Mouse (Mus musculus) gastrocnemius, postnatal 14 days (tissue): Measurements from ENCODE around the gene Scn3b. TPM values are rescaled to one million over a fixed set of nuclear protein-coding genes. Genes with fewer than 3 reads are reported as not detected.
A peak's percentile ranks its signal among the peaks of the same experiment; 100 is the strongest.

Experiments used
- DNase-seq: peaks from one replicate; pipeline ENCODE4 v3.0.0; 2021; ENCODE audit warnings: mixed read lengths
- intact Hi-C: fragments of 180-260 bp; cut with DNase I; formaldehyde crosslinking; loops from one replicate; pipeline ENCODE4 v1.15.1; 2025; ENCODE audit warnings: low total_unique reads
- total RNA-seq, 2 experiments: library from RNA; stranded (reverse); gene quantifications; 2 replicates each; pipeline ENCODE4 v1.2.3; 2021

Scn3b gene
- total RNA-seq, 2 experiments from 2014 or later = 2.5 to 4.2 TPM

GRCm38 (mm10) chr9:40332326-40332725, 63.3 kb downstream of the Scn3b start:
- intact Hi-C loops = loop anchor here (5.0 to 10.0 kb wide), 3 partner anchors 52 to 142 kb away; no protein-coding TSS in a partner anchor
- no peak for DNase-seq

- intact Hi-C loops = loop anchor here (5.0 to 10.0 kb wide), 3 partner anchors 52 to 142 kb away; no protein-coding TSS in a partner anchor
- no peak for DNase-seq
These were observed 64.0 kb downstream of the Scn3b start for GRCm38 (mm10) chr9:40332731-40333648.

GRCm38 (mm10) chr9:40333649-40334396, 64.8 kb downstream of the Scn3b start:
- intact Hi-C loops = loop anchor here (5.0 to 10.0 kb wide), 3 partner anchors 51 to 141 kb away; no protein-coding TSS in a partner anchor
- DNase-seq = peak; percentile 75

GRCm38 (mm10) chr9:40334617-40335016, 65.6 kb downstream of the Scn3b start:
- no peak for DNase-seq
- intact Hi-C loops = loop anchor here (5.0 to 10.0 kb wide), 3 partner anchors 50 to 140 kb away; no protein-coding TSS in a partner anchor

GRCm38 (mm10) chr9:40336701-40337100, 67.7 kb downstream of the Scn3b start:
- peak; percentile 19 for DNase-seq
- intact Hi-C loops = loop anchor here (10.0 kb wide), 2 partner anchors 48 to 138 kb away; no protein-coding TSS in a partner anchor

GRCm38 (mm10) chr9:40337131-40337820, 68.3 kb downstream of the Scn3b start:
- DNase-seq = no peak
- intact Hi-C loops = loop anchor here (10.0 kb wide), 2 partner anchors 48 to 138 kb away; no protein-coding TSS in a partner anchor

GRCm38 (mm10) chr9:40339578-40339977, 70.6 kb downstream of the Scn3b start:
- no peak for DNase-seq
- intact Hi-C loops = loop anchor here (10.0 kb wide), 2 partner anchors 45 to 135 kb away; no protein-coding TSS in a partner anchor

Other genes starting within 250 kb of the Scn3b start
- gene Olfr981, start 247.8 kb upstream of the Scn3b start, total RNA-seq = not detected
- gene Olfr982, start 195.4 kb upstream of the Scn3b start, total RNA-seq = not detected
- gene Olfr983, start 175.6 kb upstream of the Scn3b start, total RNA-seq = not detected
- gene Olfr984, start 155.0 kb upstream of the Scn3b start, total RNA-seq = not detected
- gene Olfr985, start 139.0 kb upstream of the Scn3b start, total RNA-seq = not detected
- not detected for gene Tmem225, start 121.1 kb upstream of the Scn3b start, total RNA-seq
- not detected for gene Olfr986, start 88.3 kb upstream of the Scn3b start, total RNA-seq
- 1 to 10 TPM; 1.9 to 3.0 TPM for gene Zfp202, start 76.9 kb upstream of the Scn3b start, total RNA-seq